Mouse (Mus musculus): ENCODE measurements around the gene Bcl2l1. TPM values are rescaled to one million over a fixed set of nuclear protein-coding genes. Genes with fewer than 3 reads are reported as not detected.

Gene Bcl2l1
- polyA plus RNA-seq, 1 experiment from 2014 or later, result 125 TPM

GRCm38 (mm10) chr2:152839256-152839655 lies 7.7 kb upstream of the Bcl2l1 start:
- Histone ChIP-seq H3K9me3 (replicated peaks) (no peaks in the 10 kb centered on the region), H3K27me3 (replicated peaks) (no peaks in the 10 kb centered on the region), H3K27ac (replicated peaks) (no peak overlapping the region), H3K36me3 (no peaks in the 10 kb centered on the region), H3K9ac (replicated peaks) (no peak overlapping the region), H3K4me1 (no peaks in the 10 kb centered on the region), H3K4me2 (no peak overlapping the region), H3K4me3 (replicated peaks) (no peak overlapping the region)
- 80% methylated on average over 2 of the region's 2 CpGs for WGBS
- ATAC-seq (ENCODE audit: low FRiP score), result no peak

- peak; percentile 85 for ATAC-seq (ENCODE audit: low FRiP score)
These were observed 1.3 kb downstream of the Bcl2l1 start for GRCm38 (mm10) chr2:152830021-152830921.

GRCm38 (mm10) chr2:152829367-152829881 lies 2.1 kb downstream of the Bcl2l1 start:
- peak overlapping the region; percentile 80 for H3K4me2 ChIP-seq
- H3K4me3 ChIP-seq (replicated peaks), result peak overlapping the region; percentile 65
- peaks cover 53% of the 10 kb centered on the region for H3K4me1 ChIP-seq
- H3K27me3 ChIP-seq (replicated peaks), result no peaks in the 10 kb centered on the region
- no peaks in the 10 kb centered on the region for H3K9me3 ChIP-seq (replicated peaks)
- H3K9ac ChIP-seq (replicated peaks), result peak overlapping the region; percentile 75
- peak overlapping the region; percentile 94 for H3K27ac ChIP-seq (replicated peaks)
- ATAC-seq (ENCODE audit: low FRiP score), result no peak
- H3K36me3 ChIP-seq, result 0 out of 2 replicates have a peak, but pooled peaks cover 8% of the 10 kb centered on the region
- 46% methylated on average over 23 of the region's 23 CpGs for WGBS

More at GRCm38 (mm10) chr2:152830021-152830921, 1.3 kb downstream of the Bcl2l1 start:
- H3K9me3 ChIP-seq (replicated peaks), result no peaks in the 10 kb centered on the region
- WGBS, result under 1% methylated on average over 31 of the region's 31 CpGs
- H3K27ac ChIP-seq (replicated peaks), result peak overlapping the region; percentile 94
- H3K4me3 ChIP-seq (replicated peaks), result peak overlapping the region; percentile 65
- H3K9ac ChIP-seq (replicated peaks), result peak overlapping the region; percentile 75
- 0 out of 2 replicates have a peak, but pooled peaks cover 8% of the 10 kb centered on the region for H3K36me3 ChIP-seq
- H3K4me2 ChIP-seq, result peak overlapping the region; percentile 80
- H3K4me1 ChIP-seq, result peaks cover 45% of the 10 kb centered on the region
- H3K27me3 ChIP-seq (replicated peaks), result no peaks in the 10 kb centered on the region

- 61% methylated on average over 1 of the region's 1 CpGs for WGBS
- no peak for ATAC-seq (ENCODE audit: low FRiP score)
These were observed 3.0 kb downstream of the Bcl2l1 start for GRCm38 (mm10) chr2:152828532-152828931.

GRCm38 (mm10) chr2:152828011-152828370 lies 3.5 kb downstream of the Bcl2l1 start:
- peak overlapping the region; percentile 80 for H3K4me2 ChIP-seq
- no peak for ATAC-seq (ENCODE audit: low FRiP score)
- H3K4me1 ChIP-seq, result peaks cover 64% of the 10 kb centered on the region
- no peaks in the 10 kb centered on the region for H3K27me3 ChIP-seq (replicated peaks)
- no peaks in the 10 kb centered on the region for H3K9me3 ChIP-seq (replicated peaks)
- H3K4me3 ChIP-seq (replicated peaks), result peak overlapping the region; percentile 65
- 73% methylated on average over 4 of the region's 4 CpGs for WGBS
- H3K9ac ChIP-seq (replicated peaks), result peak overlapping the region; percentile 75; the same call in 1 of the 2 replicates
- 0 out of 2 replicates have a peak, but pooled peaks cover 8% of the 10 kb centered on the region for H3K36me3 ChIP-seq
- H3K27ac ChIP-seq (replicated peaks), result no peak overlapping the region

More at GRCm38 (mm10) chr2:152828532-152828931, 3.0 kb downstream of the Bcl2l1 start:
- Histone ChIP-seq H3K27ac (replicated peaks) (no peak overlapping the region), H3K9me3 (replicated peaks) (no peaks in the 10 kb centered on the region), H3K36me3 (0 out of 2 replicates have a peak, but pooled peaks cover 8% of the 10 kb centered on the region), H3K4me1 (peaks cover 62% of the 10 kb centered on the region), H3K9ac (replicated peaks) (peak overlapping the region; percentile 75), H3K4me3 (replicated peaks) (peak overlapping the region; percentile 65), H3K27me3 (replicated peaks) (no peaks in the 10 kb centered on the region), H3K4me2 (peak overlapping the region; percentile 80)

GRCm38 (mm10) chr2:152827321-152828010 lies 4.1 kb downstream of the Bcl2l1 start:
- no peak for ATAC-seq (ENCODE audit: low FRiP score)
- H3K27me3 ChIP-seq (replicated peaks), result no peaks in the 10 kb centered on the region
- H3K36me3 ChIP-seq, result 0 out of 2 replicates have a peak, but pooled peaks cover 8% of the 10 kb centered on the region
- WGBS, result 81% methylated on average over 8 of the region's 8 CpGs
- peaks cover 68% of the 10 kb centered on the region for H3K4me1 ChIP-seq
- H3K27ac ChIP-seq (replicated peaks), result no peak overlapping the region
- H3K4me3 ChIP-seq (replicated peaks), result peak overlapping the region; percentile 65
- no peaks in the 10 kb centered on the region for H3K9me3 ChIP-seq (replicated peaks)
- H3K9ac ChIP-seq (replicated peaks), result peak overlapping the region; percentile 75; the same call in 1 of the 2 replicates
- H3K4me2 ChIP-seq, result peak overlapping the region; percentile 80

- 0 out of 2 replicates have a peak, but pooled peaks cover 12% of the 10 kb centered on the region for H3K36me3 ChIP-seq
- H3K4me3 ChIP-seq (replicated peaks), result peak overlapping the region; percentile 65; the same call in 1 of the 2 replicates
- no peak overlapping the region for H3K27ac ChIP-seq (replicated peaks)
- 0 out of 2 replicates have a peak overlapping the region, but pooled peaks have one; percentile 30 for H3K9ac ChIP-seq (replicated peaks)
- WGBS, result 89% methylated on average over 3 of the region's 3 CpGs
- H3K4me1 ChIP-seq, result peaks cover 74% of the 10 kb centered on the region
- ATAC-seq (ENCODE audit: low FRiP score), result no peak
- no peaks in the 10 kb centered on the region for H3K9me3 ChIP-seq (replicated peaks)
- peak overlapping the region; percentile 80 for H3K4me2 ChIP-seq
- H3K27me3 ChIP-seq (replicated peaks), result no peaks in the 10 kb centered on the region
These were observed 5.0 kb downstream of the Bcl2l1 start for GRCm38 (mm10) chr2:152826481-152826880.

GRCm38 (mm10) chr2:152825713-152826112 lies 5.8 kb downstream of the Bcl2l1 start:
- Histone ChIP-seq H3K9me3 (replicated peaks) (no peaks in the 10 kb centered on the region), H3K4me2 (peak overlapping the region; percentile 80), H3K36me3 (0 out of 2 replicates have a peak, but pooled peaks cover 12% of the 10 kb centered on the region), H3K4me3 (replicated peaks) (no peak overlapping the region), H3K27ac (replicated peaks) (no peak overlapping the region), H3K27me3 (replicated peaks) (no peaks in the 10 kb centered on the region), H3K4me1 (peaks cover 82% of the 10 kb centered on the region), H3K9ac (replicated peaks) (no peak overlapping the region)
- ATAC-seq (ENCODE audit: low FRiP score), result no peak
- 88% methylated on average over 2 of the region's 2 CpGs for WGBS

GRCm38 (mm10) chr2:152825168-152825697 lies 6.3 kb downstream of the Bcl2l1 start:
- no peak overlapping the region for H3K27ac ChIP-seq (replicated peaks)
- no peak for ATAC-seq (ENCODE audit: low FRiP score)
- peaks cover 12% of the 10 kb centered on the region; the same call in 1 of the 2 replicates for H3K36me3 ChIP-seq
- WGBS, result 80% methylated on average over 4 of the region's 4 CpGs
- H3K9me3 ChIP-seq (replicated peaks), result no peaks in the 10 kb centered on the region
- H3K4me3 ChIP-seq (replicated peaks), result no peak overlapping the region
- H3K4me2 ChIP-seq, result no peak overlapping the region
- peaks cover 87% of the 10 kb centered on the region for H3K4me1 ChIP-seq
- H3K9ac ChIP-seq (replicated peaks), result no peak overlapping the region
- no peaks in the 10 kb centered on the region for H3K27me3 ChIP-seq (replicated peaks)

- H3K4me2 ChIP-seq, result no peak overlapping the region
- peaks cover 12% of the 10 kb centered on the region; the same call in 1 of the 2 replicates for H3K36me3 ChIP-seq
- WGBS, result 90% methylated on average over 3 of the region's 3 CpGs
- no peaks in the 10 kb centered on the region for H3K27me3 ChIP-seq (replicated peaks)
- ATAC-seq (ENCODE audit: low FRiP score), result no peak
- no peak overlapping the region for H3K27ac ChIP-seq (replicated peaks)
- no peak overlapping the region for H3K4me3 ChIP-seq (replicated peaks)
- no peaks in the 10 kb centered on the region for H3K9me3 ChIP-seq (replicated peaks)
- H3K4me1 ChIP-seq, result peaks cover 91% of the 10 kb centered on the region
- no peak overlapping the region for H3K9ac ChIP-seq (replicated peaks)
These were observed 6.9 kb downstream of the Bcl2l1 start for GRCm38 (mm10) chr2:152824438-152825167.

Measured in neural tube, embryonic 15.5 days (tissue).